Mouse (Mus musculus) cerebellum, adult 9-10 months (tissue): ENCODE results near the gene Pgap1.

ENCODE experiments used
- DNase-seq: peaks from one replicate; pipeline ENCODE4 v3.0.0; 2022

The Pgap1 gene

DNA sequence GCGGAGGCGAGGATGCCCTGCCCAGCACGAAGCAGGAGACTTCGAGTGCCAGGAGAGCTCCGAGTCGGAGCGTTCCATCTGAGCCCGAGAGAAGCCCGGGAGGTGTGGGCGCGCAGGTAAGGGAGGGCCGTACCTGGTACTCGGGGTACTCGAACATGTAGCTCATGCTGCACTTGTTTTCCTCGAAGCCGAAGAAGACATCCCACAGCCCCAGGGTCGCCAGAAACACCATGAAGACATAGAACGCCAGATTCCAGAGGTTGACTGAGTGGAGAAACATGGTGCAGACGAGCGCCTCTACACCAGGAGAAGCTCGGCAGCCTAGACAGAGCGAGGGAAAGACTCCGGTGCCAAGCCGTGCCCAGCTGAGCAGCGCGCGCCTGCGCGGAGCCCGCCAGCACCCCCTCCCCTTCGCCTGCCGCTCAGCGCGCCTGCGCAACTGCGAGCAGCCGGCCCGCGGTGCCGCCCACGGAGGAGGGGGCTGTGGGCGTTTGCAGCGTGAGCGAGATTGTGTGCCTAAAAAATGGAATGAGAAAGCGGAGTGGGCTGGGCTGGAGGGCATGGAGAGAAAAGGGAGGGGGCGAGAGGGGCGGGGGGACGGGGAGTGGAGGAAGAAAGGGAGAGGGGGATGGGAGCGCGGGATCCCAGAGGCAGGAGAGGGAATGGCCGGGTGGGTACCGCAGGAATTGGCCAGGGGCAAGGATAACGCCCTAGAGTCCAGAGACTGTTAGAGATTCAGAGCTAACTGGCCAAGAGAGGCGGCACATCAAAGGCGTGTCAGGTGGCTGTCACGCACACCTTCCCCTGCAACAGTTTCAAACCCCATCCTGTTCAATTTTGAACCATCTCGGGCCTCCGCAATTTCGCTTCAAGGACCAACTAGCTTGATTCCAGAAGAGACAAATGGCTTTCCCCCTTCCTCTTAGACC lies at the start of gene Pgap1:
Gene Pgap1, minus strand, starts transcription at position 384 of the 929 bp plus-strand sequence.
- DNase-seq, result peak; percentile 91

DNA sequence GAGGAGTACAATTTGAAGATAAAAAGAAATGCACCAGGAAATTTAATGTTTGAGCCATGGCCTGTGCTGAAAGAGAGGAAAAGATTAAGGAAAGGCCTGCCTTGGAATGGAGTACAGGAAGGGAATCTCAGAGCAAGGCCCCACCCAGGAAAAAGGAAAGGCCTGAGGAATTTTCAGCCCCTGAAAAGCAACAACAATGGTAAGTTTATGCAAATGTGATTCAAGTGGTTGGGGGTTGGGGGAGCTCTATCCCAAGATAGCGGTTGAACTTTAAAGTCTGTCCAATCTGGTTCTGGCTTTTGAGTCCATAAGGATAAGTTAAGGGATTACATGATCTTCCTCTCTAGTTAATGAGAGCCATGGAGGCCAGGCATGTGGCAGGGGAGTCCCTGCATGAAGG lies 49.5 kb upstream of the Pgap1 start:
- no peak for DNase-seq

DNA sequence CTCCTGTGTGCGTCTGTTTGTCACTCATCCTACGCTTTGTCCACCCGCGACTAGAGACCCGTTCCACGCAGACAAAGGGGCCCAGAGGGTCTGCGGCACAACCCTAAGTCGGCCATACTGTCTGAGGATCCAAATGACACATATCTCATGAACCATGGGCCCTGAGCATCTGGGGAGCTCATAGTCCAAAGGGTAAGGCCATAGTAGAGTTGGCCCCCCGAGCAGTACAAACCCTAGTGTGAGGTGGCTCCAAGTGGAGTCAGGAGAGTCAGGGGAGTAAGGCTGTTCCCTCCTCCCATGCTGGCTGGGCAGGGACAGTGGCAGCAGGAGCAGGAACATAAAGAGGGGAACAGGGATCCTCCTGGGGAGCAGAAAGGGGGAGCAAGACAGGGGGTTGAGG lies 44.2 kb upstream of the Pgap1 start:
- no peak for DNase-seq

DNA sequence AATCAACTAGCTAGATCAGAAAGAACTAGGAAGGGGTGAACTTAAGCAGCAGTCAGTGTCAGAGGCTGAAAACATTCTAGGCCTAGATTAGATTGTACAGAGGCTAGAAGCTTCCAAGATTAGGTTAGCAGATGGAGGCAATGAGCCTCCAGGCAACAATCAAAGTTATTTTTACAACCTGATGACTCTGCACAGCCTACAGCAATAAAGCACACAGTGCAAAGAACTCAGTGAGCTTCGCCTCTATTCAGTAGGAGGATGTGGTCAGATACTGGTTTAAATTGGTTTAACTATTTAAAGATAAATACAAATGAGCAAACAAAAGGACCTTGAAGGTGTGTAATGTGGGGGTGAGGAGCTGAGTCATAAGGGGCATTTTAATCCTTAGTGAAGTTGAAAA lies 42.8 kb upstream of the Pgap1 start:
- no peak for DNase-seq

DNA sequence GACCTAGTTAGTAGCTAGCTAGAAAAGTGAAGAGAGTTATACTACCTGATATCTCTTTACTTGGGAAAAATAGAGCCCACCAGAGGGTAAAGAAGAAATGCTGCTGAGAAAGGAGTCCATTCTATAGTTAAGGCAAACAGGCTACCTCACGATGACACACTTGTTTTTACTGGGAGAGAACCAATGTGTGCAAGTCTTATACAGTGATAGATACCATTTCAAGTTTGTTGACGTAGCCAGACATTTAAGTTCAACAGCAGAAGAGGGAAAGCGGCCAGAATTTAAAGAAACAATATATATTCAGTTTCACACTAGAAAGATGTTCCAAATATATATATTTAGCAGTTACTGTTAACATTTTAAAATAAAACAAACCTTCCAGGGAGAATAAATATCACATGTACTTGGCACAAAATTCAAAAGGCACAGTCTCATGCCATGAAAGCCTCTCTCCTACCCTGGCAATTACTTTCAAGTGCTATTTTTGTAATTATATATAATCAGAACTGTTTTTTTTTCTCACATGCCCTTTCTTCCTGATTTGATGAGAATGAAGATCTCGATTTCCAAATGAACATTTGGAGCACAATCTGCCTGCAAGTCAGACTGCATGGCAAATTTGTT lies 40.2 kb upstream of the Pgap1 start:
- DNase-seq, result no peak

DNA sequence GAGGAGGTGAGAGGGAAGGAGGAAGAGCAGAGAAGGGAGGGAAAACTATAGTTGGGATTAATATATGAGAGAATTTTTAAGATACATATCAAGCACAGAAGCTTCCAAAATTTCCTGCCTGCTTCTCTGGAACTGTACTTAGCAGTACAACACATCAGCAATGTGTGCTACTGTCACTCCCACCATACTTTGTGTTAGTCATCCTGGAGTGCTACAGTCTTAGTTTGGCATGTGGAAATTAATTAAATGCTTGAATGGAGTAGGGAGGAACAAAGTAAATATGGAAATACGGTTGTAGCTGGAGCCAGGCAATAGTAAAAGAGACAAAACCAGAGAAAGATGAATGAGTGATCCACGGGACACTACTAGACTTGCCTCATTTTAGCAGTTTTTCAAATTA lies 38.7 kb upstream of the Pgap1 start:
- DNase-seq, result no peak

DNA sequence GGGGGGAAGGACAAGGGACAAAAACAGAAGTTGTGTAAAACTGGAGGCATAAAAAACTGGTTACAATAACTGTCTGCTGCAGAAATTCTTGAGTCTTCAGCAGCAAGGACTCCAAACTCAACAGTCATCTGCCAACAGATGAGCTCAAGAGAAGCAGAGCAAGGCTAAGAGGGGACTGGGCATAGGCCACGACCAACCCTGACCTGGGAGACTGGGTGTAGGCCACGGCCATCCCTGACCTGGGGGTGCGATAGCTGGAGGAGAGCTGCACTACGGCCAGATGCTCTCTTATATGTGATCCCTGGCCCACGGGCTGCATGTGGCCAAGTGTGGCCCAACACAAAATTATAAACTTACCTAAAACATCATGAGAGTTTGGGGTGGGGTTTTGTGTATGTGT lies 29.6 kb upstream of the Pgap1 start:
- no peak for DNase-seq

DNA sequence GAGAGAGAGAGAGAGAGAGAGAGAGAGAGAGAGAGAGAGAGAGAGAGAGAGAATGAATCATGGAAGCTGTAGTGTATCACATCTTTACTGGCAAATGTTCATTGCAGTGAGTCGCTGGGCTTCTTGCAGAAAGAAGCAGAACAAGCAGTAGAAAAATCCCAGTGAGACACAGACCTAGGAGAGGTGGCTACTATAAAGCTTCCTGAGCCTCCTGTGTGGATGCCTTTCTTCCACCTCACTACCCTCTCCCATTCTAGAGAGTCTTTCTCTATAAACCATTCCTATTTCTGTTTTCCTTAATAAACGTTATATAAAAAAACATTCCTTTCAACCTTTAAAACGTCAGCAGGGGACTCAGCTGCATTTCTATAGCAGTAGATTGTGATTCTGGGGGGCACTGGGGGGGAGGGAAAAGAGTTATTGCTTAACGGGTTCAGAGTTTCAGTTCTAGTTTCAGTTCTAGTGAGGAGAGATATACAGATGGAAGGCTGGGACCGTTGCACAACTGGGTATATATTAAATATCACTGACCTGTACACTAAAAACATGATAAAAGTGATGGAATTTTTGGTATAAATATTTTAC lies 28.6 kb upstream of the Pgap1 start:
- no peak for DNase-seq

DNA sequence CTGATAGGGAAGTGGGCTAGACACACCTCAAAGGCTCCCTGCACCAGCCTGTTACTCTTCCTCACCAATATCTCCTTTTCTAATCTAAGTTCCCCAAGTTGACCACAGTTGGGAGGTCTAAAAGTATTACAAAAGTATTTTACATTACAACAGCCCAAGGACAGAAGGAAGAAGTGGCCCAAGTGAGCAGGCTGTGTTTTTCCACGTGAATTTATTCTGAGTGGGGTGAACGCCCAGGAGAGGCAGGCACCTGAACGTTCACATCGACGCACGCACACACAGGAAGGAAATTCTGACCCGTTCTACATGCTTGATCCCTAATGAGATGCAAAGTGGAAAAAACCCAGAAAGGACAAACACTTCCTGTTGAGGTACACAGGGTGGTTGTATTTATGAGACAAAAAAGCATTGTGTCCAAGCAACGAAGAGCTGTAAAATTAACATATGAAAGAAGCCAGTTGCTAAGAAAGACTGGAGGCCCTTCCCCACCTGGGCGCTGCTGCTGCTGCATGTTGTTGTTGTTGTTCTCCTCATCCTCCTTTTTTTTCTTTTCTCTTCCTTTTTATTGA lies 27.9 kb upstream of the Pgap1 start:
- no peak for DNase-seq

DNA sequence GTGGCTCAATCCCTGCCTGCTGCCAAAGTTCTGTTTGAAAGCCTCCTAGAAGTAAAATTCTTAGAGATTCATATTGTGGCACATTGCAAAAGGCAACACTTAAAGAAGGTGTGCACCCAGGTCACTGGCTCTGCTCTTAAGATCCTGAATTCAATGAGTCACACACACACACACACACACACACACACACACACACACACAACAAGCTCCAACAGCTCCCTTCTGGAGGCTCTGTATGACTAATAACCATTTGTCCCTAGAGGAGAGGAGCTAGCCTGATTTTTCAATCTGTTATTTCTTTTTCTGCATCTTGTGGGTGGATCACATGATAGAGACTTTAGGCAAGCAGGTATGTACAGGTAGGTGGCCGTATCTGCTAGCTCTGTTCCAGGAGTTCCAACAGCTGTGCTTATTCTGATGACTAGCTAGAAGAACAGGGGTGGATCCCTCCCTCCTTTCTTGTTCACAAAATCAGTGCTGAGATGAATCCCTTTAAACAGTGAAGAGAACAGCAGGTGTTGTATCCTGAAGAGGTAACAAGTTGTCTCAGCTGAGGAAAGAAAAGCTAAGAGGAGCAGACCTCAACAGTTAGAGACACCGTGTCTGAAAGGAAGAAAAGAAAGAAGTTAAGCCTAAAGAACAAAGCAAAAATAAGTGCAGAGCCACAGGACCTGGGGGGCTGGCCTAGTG lies 27.2 kb upstream of the Pgap1 start:
- no peak for DNase-seq

DNA sequence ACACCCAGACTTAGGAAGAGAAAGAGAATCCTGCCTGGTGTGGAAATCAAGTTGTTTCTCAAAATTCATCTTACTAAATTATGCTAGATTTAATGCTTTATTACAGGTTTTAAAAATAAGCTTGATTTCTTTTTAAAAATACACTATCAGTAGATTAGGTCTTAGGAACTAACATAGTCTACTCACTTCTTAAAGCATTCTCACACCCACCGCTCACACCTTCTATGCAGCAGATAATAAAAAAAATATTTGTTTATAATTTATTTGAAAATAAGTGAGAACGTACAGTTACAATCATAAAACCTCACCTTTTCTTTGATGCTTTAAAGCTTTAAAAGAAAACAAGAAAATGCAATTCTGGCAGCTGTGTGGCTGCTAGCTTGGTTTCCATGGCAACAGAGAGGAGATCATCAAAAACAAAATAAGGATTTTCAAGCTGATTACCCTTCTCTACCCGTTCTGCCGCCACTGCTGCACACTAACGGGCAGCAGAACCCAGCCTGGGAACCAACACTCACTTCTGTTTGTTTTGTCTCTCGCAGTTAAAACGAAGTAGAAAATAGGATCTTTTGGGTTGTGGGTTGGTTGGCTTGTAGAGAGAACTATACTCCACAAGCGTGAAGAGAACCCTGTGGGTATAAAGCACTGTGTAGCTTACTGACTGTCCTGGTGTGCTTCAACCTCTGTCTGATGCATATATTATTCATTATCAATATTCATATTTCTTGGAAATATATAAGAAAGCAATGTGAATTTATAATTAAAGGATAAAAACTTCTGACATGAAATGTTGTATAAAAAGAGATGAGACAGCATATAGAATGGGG lies 21.1 kb upstream of the Pgap1 start:
- no peak for DNase-seq

DNA sequence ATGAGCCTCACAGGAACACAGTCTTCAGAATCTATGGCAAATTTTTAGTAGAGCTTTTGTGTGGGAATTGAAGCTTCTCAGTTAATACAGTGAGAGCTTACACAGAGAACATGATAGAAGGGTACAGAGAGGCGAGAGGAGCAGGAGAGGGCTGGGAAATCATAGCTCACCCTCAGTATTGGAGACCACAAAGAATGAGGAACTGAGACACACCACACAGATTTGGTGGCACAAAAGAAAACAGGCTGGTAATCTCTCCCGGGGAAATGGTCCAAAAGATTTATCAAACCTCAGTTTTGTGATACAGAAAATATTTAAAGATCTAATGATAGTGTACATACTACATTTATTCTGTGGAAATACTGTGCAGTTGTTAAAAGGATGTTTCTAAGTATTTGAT lies 11.6 kb upstream of the Pgap1 start:
- no peak for DNase-seq

DNA sequence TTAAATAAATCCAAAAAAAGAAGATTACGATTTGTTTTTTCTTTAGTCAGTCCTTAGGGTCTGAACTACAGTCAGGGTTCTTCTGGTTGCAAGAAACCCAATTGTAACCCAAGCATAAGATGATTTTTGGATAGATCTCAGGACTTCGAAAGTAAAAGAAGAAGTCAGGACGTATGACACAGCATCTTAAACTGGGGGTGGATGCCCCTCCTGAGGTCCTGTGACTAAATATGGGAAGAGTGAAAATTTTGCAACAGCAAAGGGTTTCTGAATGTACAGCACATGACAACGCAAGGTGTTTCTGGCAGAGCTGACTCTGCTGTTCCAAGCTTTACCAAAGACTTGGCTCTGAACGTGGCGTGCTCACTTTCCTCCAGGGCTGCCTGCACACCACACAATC lies 6.4 kb upstream of the Pgap1 start:
- no peak for DNase-seq

DNA sequence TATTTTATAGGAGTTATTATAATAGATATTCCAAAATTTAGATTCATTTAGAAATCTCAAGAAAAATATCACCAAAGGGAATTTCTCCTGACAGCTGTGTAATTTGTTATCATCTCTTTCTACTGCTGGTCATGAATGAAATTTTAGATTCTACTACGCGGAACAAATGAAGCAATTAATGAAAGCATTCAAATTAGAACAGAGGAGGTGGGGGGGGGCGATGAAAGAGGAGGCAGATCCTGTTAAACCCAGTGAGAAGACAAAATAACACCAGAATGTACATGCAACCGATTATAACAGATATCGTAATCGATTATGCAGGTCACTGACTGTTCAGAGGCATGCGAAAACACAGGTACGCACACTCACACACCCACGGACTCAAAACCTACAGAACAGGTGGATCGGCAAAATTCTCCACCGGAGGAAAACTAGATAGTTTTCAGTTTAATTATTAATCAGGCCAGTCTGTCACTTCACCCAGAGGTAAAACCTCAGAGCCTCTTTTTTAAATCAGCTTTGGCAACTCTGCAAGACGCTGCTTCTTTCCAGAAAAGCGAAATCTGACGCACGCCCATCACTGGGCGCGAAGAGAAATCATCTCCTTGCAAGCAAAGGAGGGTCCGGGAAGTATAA lies 780 bp downstream of the Pgap1 start:
- DNase-seq, result no peak

DNA sequence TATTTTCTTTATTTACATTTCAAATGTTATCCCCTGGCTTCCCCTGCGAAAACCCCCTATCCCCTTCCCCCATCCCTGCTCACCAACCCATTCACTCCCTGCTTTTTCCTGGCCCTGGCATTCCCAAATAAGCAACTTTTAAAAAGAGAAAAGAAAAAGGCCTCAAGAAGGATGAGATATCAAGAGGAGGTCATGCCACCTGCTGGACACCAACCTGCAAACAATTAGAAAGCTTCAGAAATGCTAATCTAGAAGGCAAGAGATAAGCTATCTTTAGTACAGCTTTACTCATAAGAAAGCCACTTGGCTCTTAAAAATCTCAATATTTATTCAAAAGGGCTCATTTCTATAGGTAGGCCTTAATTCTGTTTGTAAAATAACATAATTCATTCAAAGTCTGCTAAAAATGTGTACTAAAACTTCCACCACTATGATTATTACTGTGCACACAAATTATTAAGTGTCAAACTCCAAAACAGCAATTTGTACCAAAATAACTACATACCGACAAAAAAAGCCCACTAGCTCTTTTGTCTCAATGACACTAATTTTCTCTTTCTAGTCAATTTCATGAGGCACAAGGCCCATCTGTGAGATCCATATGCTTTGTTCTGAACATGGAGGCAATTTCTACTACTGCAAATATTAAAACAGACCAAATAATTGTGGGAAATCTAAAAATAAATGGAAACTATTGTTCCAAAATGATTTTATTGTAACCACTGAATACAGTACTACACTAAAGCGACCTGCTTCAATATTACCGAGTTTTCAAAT lies 1.9 kb downstream of the Pgap1 start:
- peak; percentile 19 for DNase-seq

DNA sequence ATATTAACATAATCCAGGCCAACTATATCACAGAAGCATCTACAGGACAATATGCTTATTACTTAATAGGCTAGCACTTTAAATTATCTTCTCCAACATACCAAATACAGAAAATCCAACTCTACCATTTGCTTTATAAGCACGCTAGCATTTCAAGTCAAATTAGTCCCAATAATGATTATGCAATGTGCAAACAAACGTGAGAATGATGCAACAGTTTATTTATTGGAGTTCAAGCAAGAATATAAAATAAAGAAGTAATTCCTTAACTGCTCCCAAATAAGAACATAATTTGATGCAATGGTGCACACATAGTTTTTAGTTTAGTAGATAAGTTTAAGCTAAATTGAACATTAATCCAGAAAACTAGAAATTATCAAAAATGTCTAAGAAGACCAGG lies 4.9 kb downstream of the Pgap1 start:
- no peak for DNase-seq

DNA sequence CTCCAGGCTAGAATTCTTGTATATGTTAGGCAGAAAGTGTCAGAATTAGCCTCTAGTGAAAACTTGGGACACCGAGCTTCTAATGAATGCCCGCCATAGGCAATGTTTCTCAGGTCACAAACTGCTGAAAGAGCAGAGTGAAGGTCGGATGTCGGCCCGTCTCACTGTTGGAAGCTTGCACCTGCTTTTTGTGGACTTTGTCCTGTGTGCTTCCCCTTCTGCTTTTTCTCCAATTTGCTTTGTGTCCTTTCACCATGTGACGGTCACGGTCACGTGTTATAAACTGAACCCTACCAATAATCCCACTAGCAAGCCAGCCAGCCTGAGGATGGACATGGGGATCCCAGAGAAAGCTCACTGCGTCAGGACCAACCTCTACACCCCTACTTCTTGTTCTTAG lies 12.3 kb downstream of the Pgap1 start:
- no peak for DNase-seq

DNA sequence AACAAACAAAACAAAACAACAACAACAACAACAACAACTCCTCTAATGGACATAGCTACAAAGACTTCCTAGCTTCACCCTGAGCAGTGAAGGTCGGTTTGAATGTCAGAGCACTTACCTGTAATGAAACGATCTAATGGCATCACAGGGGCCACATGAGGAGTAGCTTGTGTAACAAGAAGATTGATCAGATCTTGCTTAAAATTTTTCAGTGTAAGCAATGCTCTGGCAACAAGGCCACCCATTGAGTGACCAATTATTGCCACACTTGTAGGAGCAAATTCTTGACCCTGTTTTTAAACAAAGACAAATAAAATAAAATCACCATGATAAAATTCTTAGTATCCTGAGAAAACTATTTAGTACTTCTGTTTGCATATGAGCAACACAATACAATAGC lies 14.6 kb downstream of the Pgap1 start:
- DNase-seq, result no peak

DNA sequence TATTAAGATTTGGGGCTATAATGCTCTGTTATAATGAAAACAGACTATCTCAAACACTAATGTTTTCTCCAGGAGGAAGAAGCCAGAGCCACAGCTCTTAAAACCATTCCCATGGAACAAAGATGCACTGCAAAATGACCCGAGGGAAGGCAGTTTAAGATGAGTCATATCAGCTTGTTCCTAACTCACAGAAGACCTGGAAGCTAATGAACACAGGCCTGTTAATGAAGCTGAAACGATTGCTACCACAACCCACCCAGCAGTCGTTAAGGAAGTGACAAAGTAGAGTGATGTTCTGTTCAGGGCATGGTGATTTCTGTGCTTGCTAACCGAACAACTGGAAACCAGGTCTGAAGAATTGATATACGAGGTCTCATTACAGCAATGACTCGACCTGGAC lies 26.3 kb downstream of the Pgap1 start:
- no peak for DNase-seq

DNA sequence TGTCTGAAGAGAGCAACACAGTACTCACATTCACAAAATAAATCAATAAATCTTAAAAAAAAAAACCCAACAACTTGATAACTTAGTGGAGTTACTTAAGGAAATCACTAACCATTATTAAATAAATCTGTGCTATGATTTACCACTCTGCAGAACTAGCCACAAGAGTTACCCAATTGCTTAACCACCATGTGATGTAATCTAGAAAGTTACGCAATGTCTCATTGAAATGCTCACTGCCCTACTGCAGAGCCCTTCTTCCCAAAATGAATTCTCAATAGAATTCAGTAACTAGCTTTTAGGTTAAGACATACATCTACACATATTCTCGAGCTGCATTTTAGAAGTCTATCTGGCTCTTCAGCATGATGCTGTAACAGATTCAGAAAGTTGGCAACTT lies 33.8 kb downstream of the Pgap1 start:
- DNase-seq, result no peak

DNA sequence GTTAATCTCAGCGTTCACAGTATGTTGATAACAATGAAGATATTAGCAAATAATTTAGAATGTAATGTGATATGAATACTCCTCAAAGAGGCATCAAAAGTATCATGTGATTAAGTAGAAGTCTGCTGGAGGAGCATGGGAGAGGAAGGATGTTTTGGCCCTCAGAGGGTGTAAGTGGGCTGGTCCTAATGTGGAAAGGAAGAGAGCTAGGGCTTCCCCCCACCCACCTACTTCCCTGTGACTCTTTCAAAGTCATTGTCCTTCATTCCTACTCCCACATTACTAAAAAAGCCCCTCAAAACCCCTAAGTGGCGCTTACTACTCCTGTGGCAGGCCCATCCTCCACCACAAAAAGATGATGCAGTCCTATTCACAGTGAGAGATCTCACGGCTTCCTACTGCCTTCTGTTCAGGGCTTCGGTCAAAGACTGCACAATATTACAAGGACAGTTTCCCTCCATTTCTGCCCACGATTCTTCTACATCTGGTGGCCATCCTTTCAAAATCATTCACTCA lies 37.4 kb downstream of the Pgap1 start:
- DNase-seq, result no peak
